Mouse (Mus musculus) embryonic facial prominence, embryonic 15.5 days (tissue): ENCODE measurements around the gene AC109138.7. TPM values are rescaled to one million over a fixed set of nuclear protein-coding genes. Genes with fewer than 3 reads are reported as not detected.

ENCODE experiments used
- ATAC-seq: fragments of 200-750 bp; cut with Nextera tagmentation; 2 replicates; pipeline ENCODE4 v1.8.0; 2017; ENCODE audit warnings: low read depth, moderate TSS enrichment; ENCODE audit not compliant: insufficient number of reproducible peaks, low FRiP score, low TSS enrichment
- H3K27ac ChIP-seq: fragments of 300-500 bp; sonication (generic); replicated peaks from 2 replicates; pipeline ENCODE4 v1.5.1; 2015; ENCODE audit warnings: mild to moderate bottlenecking, inconsistent platforms
- H3K27me3 ChIP-seq: fragments of 300-500 bp; sonication (generic); 2 replicates; pipeline ENCODE4 v1.6.1; 2015; ENCODE audit warnings: inconsistent platforms
- H3K36me3 ChIP-seq: fragments of 300-500 bp; sonication (generic); 2 replicates; pipeline ENCODE4 v1.6.1; 2015; ENCODE audit warnings: mild to moderate bottlenecking, inconsistent platforms
- H3K4me1 ChIP-seq: fragments of 300-500 bp; sonication (generic); 2 replicates; pipeline ENCODE4 v1.6.1; 2015; ENCODE audit warnings: inconsistent platforms
- H3K4me2 ChIP-seq: fragments of 300-500 bp; sonication (generic); replicated peaks from 2 replicates; pipeline ENCODE4 v1.6.1; 2015; ENCODE audit warnings: mild to moderate bottlenecking, inconsistent platforms
- H3K4me3 ChIP-seq: fragments of 300-500 bp; sonication (generic); replicated peaks from 2 replicates; pipeline ENCODE4 v1.5.1; 2015; ENCODE audit warnings: mild to moderate bottlenecking, inconsistent platforms
- H3K9ac ChIP-seq: fragments of 300-500 bp; sonication (generic); 2 replicates; pipeline ENCODE4 v1.6.1; 2015; ENCODE audit warnings: inconsistent platforms
- H3K9me3 ChIP-seq: fragments of 300-500 bp; sonication (generic); replicated peaks from 2 replicates; pipeline ENCODE4 v1.6.1; 2016; ENCODE audit warnings: inconsistent platforms
- WGBS: fragments of 180-500 bp; shearing (Covaris S2); methylation state at CpG from one replicate; pipeline ENCODE4 v1.1.7; 2015; 5-methylcytosine and 5-hydroxymethylcytosine counted together
- polyA plus RNA-seq: library from polyadenylated mRNA; unstranded; fragments of >200 nt; fragmentation: Nextera tagmentation; extraction: Ambion mirVana; gene quantifications from 2 replicates; pipeline ENCODE4 v1.2.1, GENCODE M21; 2015

Gene AC109138.7
- polyA plus RNA-seq, 1 experiment from 2014 or later: not detected

DNA sequence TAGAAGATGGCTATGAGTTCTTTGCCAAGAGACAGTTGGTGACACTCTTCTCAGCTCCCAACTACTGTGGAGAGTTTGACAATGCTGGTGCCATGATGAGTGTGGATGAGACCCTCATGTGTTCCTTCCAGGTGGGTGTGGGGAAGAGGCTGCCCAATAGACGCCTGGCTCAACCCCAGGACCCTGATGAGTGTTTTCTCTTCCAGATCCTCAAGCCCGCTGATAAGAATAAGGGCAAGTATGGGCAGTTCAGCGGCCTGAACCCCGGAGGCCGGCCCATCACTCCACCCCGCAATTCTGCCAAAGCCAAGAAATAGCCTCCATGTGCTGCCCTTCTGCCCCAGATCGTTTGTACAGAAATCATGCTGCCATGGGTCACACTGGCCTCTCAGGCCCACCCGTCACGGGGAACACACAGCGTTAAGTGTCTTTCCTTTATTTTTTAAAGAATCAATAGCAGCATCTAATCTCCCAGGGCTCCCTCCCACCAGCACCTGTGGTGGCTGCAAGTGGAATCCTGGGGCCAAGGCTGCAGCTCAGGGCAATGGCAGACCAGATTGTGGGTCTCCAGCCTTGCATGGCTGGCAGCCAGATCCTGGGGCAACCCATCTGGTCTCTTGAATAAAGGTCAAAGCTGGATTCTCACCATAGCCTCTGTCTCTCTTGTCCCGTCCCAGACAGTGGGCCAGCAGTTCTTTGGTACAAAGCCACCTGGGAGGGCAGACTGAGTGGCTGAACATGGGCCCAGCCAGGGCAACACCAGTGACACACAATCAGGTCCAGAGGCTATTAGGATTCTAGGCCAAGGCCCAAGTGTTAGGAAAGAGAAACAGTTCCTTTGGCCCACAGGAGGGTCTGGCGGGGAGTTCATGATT is 19.1 kb upstream of the AC109138.7 start:
- no peaks in the 10 kb centered on the region for H3K9me3 ChIP-seq
- no peak overlapping the region for H3K4me2 ChIP-seq
- H3K4me3 ChIP-seq: no peak overlapping the region
- peaks cover 55% of the 10 kb centered on the region for H3K4me1 ChIP-seq
- peaks cover 46% of the 10 kb centered on the region for H3K36me3 ChIP-seq
- no peak overlapping the region for H3K9ac ChIP-seq
- no peak overlapping the region for H3K27ac ChIP-seq
- H3K27me3 ChIP-seq: no peaks in the 10 kb centered on the region
- 83% methylated on average over 12 of the region's 12 CpGs for WGBS
- no peak for ATAC-seq

DNA sequence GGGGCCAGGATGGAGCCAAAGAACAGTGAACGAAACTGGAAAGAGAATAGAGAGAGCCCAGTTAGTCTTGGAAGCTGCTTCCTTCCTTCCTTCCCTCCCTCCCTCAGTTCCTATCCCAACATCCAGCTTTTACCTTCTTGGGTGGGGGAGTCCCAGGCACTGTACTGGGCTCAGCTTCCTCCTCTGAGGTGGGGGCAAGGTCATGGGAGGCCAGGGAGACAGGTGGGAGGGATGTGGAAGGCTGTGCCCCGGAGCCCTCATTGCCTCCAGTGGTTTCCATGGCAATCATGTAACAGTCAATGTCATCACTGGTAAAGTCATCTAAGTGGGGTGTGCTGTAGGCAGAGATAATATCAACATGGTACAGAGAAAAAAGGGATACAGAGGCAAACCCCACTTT is 18.1 kb upstream of the AC109138.7 start:
- H3K4me2 ChIP-seq: no peak overlapping the region
- 42% methylated on average over 2 of the region's 2 CpGs for WGBS
- no peaks in the 10 kb centered on the region for H3K27me3 ChIP-seq
- H3K4me1 ChIP-seq: peaks cover 60% of the 10 kb centered on the region
- no peak overlapping the region for H3K27ac ChIP-seq
- no peak overlapping the region for H3K9ac ChIP-seq
- no peaks in the 10 kb centered on the region for H3K9me3 ChIP-seq
- peaks cover 46% of the 10 kb centered on the region for H3K36me3 ChIP-seq
- no peak for ATAC-seq
- no peak overlapping the region for H3K4me3 ChIP-seq

DNA sequence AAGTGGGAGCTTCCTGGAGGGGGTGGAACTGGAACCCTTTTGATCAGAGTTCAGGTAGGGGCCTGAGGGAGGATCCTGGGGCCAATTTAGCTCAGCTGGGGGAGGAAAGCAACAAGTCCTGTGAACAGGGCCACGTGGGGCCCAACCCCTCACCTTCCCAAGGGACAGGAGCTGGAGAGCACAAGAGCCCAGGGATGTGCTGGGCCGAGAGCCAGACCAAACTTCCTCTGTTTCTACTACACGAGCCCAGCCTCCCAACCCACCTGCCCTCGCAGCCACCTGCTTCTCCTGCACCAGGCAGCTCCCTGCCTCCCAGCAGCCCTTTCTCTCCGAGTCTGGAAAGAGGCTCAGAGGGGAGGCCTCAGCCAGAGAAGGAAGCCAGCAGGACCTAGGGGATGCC is 17.6 kb upstream of the AC109138.7 start:
- H3K36me3 ChIP-seq: peaks cover 46% of the 10 kb centered on the region
- no peaks in the 10 kb centered on the region for H3K9me3 ChIP-seq
- H3K9ac ChIP-seq: no peak overlapping the region
- H3K27ac ChIP-seq: no peak overlapping the region
- no peak overlapping the region for H3K4me2 ChIP-seq
- H3K4me3 ChIP-seq: no peak overlapping the region
- H3K4me1 ChIP-seq: peaks cover 56% of the 10 kb centered on the region
- ATAC-seq: no peak
- H3K27me3 ChIP-seq: no peaks in the 10 kb centered on the region
- 26% methylated on average over 5 of the region's 5 CpGs for WGBS

DNA sequence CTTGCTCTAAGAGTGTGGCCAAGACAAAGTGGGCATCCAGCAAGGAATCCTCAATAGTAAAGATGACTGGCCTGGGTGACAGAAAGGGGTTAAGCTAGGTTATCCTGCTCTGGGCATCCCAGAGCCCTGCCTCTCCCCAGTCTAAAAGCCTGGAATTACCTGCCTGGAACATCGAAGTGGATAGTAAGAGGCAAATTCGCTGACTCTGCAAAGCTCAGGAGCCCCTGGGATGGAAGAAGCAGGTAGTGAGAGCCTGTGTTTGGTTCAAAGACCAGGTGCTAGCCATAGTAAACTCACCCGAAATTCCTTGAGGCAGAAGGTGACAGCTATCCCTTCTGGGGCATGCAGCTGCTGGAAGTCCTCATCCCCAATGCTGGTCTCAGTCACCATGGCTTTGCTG is 17.0 kb upstream of the AC109138.7 start:
- Histone ChIP-seq H3K4me2 (no peak overlapping the region), H3K9ac (no peak overlapping the region), H3K4me1 (peaks cover 60% of the 10 kb centered on the region), H3K4me3 (no peak overlapping the region), H3K9me3 (no peaks in the 10 kb centered on the region), H3K27me3 (no peaks in the 10 kb centered on the region), H3K36me3 (peaks cover 46% of the 10 kb centered on the region), H3K27ac (no peak overlapping the region; the same call in 1 of the 2 replicates)
- WGBS: 62% methylated on average over 3 of the region's 3 CpGs
- ATAC-seq: no peak

DNA sequence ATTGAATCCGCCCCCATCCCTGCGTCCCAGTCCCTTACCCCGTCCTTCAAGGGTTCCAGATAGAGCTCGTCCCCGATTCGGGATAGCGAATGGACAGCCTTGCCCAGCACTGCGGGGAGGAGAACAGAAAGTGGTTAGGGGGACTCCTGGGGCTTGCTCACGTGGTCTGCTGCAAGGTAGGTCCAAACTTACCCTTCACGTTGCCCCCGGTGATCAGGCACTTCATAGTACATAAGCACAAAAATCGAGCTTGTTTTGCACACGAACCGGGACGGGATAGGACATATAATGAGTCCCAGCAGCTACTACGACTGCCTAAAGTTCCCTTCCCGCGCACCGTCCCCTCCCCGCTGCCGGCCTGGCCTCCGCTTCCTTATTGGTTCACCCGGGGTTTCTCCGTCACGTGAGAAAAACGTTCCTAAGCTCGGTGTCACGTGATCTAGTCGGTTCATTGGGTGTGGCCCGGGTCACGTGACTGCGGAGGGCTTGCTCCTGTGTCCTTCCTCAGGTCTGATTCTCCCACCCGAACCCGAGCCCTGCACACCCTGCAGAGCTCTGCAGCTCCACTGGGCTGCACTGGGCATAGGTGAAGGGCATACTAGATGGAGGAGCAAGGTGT is 12.8 kb upstream of the AC109138.7 start, which contains the start of gene Rad9a:
Rad9a (minus strand) TSS at position 372 of the 619 bp plus-strand sequence.
- H3K4me1 ChIP-seq: peaks cover 39% of the 10 kb centered on the region
- no peaks in the 10 kb centered on the region for H3K27me3 ChIP-seq
- ATAC-seq: peak; percentile 64
- H3K27ac ChIP-seq: peak within 1 kb of the TSS; percentile 61
- H3K9me3 ChIP-seq: no peaks in the 10 kb centered on the region
- H3K36me3 ChIP-seq: peaks cover 14% of the 10 kb centered on the region
- 0% methylated on average over 34 of the region's 34 CpGs for WGBS
- peak within 1 kb of the TSS; percentile 62 for H3K4me3 ChIP-seq
- H3K4me2 ChIP-seq: peak within 1 kb of the TSS; percentile 81
- peak within 1 kb of the TSS; percentile 85 for H3K9ac ChIP-seq

DNA sequence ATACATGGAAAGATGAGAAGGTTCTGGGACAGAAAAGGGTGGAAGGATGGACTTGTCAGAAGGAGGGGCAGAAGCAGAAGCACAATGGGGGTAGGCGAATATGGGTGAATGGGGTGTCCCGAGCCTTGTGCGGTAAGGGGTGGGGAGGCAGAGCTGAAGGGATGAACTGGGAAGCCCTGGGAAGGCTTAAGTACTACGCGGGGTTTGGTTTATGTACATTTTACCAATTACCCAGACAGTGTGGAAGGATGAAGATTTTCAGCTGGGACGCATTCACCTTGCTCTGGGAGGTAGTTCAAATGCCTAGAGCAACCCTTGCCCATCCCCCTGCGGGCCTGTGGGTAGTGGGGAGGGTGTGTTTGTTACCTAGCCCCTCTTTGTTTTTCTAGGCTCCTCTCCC is 12.0 kb upstream of the AC109138.7 start:
- no peaks in the 10 kb centered on the region for H3K9me3 ChIP-seq
- no peak for ATAC-seq
- H3K9ac ChIP-seq: peak overlapping the region; percentile 33
- peak overlapping the region; percentile 62 for H3K4me3 ChIP-seq
- H3K27ac ChIP-seq: no peak overlapping the region
- peaks cover 37% of the 10 kb centered on the region for H3K4me1 ChIP-seq
- H3K4me2 ChIP-seq: peak overlapping the region; percentile 81
- peaks cover 7% of the 10 kb centered on the region; the same call in 1 of the 2 replicates for H3K36me3 ChIP-seq
- WGBS: 27% methylated on average over 7 of the region's 7 CpGs
- H3K27me3 ChIP-seq: no peaks in the 10 kb centered on the region

DNA sequence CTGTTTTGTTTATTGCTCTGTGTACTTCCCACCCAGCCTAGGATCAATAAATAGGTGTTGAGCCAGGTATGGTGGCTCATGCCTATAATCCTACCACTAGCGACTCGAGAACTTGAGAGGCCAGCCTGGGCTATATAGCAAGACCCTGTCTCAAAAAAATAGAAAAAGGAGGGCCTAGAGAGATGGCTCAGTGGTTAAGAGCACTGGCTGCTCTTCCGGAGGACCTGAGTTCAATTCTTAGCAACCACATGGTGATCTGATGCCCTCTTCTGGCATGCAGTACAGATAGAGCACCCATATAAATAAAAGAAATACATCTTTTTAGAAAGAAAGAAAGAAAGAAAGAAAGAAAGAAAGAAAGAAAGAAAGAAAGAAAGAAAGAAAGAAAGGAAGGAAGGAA is 11.0 kb upstream of the AC109138.7 start:
- H3K4me3 ChIP-seq: no peak overlapping the region
- WGBS: 65% methylated on average over 3 of the region's 3 CpGs
- 0 out of 2 replicates have a peak, but pooled peaks cover 2% of the 10 kb centered on the region for H3K36me3 ChIP-seq
- peaks cover 36% of the 10 kb centered on the region for H3K4me1 ChIP-seq
- no peak overlapping the region for H3K4me2 ChIP-seq
- no peaks in the 10 kb centered on the region for H3K9me3 ChIP-seq
- no peak for ATAC-seq
- no peak overlapping the region for H3K27ac ChIP-seq
- H3K9ac ChIP-seq: no peak overlapping the region
- H3K27me3 ChIP-seq: no peaks in the 10 kb centered on the region

DNA sequence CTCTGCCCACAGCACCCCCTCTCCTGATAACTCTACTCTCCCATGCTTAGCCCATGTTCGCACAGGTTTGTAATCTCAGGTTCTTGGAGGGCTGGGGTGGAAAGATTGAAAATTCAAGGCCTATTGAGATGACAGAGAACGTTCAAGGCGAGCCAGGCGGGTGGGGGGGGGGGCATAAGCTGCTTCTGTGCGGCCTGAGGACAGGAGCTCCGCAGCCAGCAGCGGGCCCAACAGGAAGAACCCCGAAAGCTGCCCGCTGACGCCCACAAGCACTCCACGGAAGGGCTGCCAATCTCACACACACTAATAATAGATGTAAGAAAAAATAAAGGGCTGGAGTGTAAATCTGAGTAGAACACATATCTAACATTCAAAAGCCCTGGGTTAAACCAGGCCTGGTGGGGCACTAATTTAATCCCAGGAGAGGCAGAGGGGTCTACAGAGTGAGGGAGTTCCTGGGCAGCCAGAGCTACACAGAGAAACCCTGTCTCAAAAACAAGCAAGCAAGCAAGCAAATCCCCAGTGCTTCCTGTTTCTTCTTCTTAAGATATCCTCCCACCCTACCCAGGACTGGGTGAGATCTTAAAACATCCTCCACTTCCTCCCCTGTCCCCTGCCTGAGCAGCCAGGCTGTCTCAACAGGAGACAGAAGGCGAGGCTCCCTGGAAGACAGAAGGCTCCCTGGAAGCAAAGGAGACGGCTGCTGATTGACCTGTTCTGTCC is 10.4 kb upstream of the AC109138.7 start:
- WGBS: 65% methylated on average over 13 of the region's 13 CpGs
- no peak overlapping the region for H3K27ac ChIP-seq
- H3K4me1 ChIP-seq: peaks cover 36% of the 10 kb centered on the region

DNA sequence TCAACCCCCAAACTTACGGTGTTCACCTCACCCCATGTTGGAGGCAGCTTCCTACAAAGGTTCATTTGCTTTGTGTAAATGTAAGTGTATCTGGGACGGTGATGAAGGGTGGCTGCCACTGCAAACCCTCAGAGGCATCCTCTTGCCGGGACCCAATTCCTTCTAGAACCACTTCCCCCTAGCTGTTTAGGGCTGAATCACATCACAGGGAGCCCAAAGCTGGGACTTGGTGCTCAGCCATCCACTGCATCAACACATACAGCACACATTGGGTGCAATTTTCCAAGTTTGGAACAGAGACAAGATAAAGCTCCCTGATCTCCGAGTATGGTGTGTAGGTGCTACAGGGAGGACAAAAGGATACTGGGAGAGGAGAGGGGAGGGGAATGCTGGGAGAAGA is 9.3 kb upstream of the AC109138.7 start:
- no peak overlapping the region for H3K4me3 ChIP-seq
- H3K36me3 ChIP-seq: no peaks in the 10 kb centered on the region
- 46% methylated on average over 4 of the region's 4 CpGs for WGBS
- peaks cover 33% of the 10 kb centered on the region for H3K4me1 ChIP-seq
- H3K27me3 ChIP-seq: no peaks in the 10 kb centered on the region
- no peaks in the 10 kb centered on the region for H3K9me3 ChIP-seq
- no peak overlapping the region for H3K4me2 ChIP-seq
- H3K27ac ChIP-seq: no peak overlapping the region
- H3K9ac ChIP-seq: no peak overlapping the region
- ATAC-seq: no peak

More for the DNA sequence above, 10.4 kb upstream of the AC109138.7 start:
- Histone ChIP-seq H3K4me3 (no peak overlapping the region), H3K27me3 (no peaks in the 10 kb centered on the region), H3K4me2 (no peak overlapping the region), H3K9ac (no peak overlapping the region), H3K9me3 (no peaks in the 10 kb centered on the region), H3K36me3 (no peaks in the 10 kb centered on the region)
- no peak for ATAC-seq

DNA sequence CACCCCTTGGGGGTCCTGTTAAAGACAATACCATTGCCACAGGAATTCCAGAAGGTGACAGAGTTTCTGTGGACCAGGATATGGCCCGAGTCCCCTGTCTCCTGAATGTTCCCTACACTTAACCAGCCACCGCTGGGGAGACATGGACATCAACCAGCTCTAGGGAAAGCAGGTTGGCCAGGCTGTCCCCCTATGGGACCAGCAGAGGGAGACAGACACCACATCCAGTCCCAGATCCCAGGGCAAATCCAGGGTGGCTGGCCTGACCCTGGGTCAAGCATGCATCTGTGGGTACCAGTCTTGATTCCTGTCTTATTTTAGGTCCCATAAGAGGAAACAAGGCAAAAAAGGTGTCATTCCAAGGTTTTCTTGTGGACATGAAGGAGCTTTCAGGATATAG is 7.2 kb upstream of the AC109138.7 start:
- no peak for ATAC-seq
- no peak overlapping the region for H3K27ac ChIP-seq
- no peaks in the 10 kb centered on the region for H3K9me3 ChIP-seq
- no peaks in the 10 kb centered on the region for H3K36me3 ChIP-seq
- no peaks in the 10 kb centered on the region for H3K27me3 ChIP-seq
- no peak overlapping the region for H3K9ac ChIP-seq
- no peak overlapping the region for H3K4me2 ChIP-seq
- H3K4me3 ChIP-seq: no peak overlapping the region
- WGBS: 3% methylated on average over 2 of the region's 2 CpGs
- peaks cover 24% of the 10 kb centered on the region for H3K4me1 ChIP-seq

DNA sequence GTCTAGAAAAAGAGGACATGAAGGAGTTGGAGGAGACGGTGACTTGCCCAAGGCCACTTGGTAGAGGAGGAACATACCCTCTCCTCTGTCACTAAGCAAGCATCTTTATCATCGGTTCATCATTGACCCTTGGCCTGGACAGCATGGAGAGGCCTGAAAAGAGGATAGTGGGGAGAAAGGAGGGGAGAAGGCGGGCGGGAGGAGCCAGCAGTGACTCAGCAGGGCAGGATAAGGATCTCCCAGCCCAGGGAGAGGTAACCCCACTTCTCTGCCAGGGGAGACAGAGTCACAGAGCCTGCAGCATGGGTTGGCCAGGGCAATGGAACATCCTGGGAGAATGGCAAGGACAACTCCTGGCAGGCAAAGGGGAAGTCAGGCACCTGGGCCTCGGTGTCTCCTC is 5.6 kb upstream of the AC109138.7 start:
- 67% methylated on average over 5 of the region's 5 CpGs for WGBS
- Histone ChIP-seq H3K4me2 (no peak overlapping the region), H3K36me3 (no peaks in the 10 kb centered on the region), H3K9ac (no peak overlapping the region), H3K9me3 (no peaks in the 10 kb centered on the region), H3K4me3 (no peak overlapping the region), H3K27ac (no peak overlapping the region), H3K4me1 (peaks cover 27% of the 10 kb centered on the region), H3K27me3 (no peaks in the 10 kb centered on the region)
- no peak for ATAC-seq
